Mouse (Mus musculus) urinary bladder, postnatal 10 days (tissue): Measurements from ENCODE around the gene Nmur1.
"Not testable (repeated sequence)": the region's sequence is repeated elsewhere in the genome, so short reads cannot be mapped to it uniquely, and the experiment has no call there.

ENCODE experiments used
- DNase-seq: peaks from one replicate; pipeline ENCODE4 v3.0.0; 2022; ENCODE audit warnings: low spot score

Gene Nmur1

GRCm38 (mm10) chr1:86426128-86426527, at the start of gene Nmur1, which contains the start of gene Tex44:
Gene Nmur1, minus strand, starts transcription at chr1:86426228.
Gene Tex44, plus strand, starts transcription at chr1:86426329.
- no peak for DNase-seq

GRCm38 (mm10) chr1:86473109-86473760, 47.2 kb upstream of the Nmur1 start:
- DNase-seq: no peak

DNA sequence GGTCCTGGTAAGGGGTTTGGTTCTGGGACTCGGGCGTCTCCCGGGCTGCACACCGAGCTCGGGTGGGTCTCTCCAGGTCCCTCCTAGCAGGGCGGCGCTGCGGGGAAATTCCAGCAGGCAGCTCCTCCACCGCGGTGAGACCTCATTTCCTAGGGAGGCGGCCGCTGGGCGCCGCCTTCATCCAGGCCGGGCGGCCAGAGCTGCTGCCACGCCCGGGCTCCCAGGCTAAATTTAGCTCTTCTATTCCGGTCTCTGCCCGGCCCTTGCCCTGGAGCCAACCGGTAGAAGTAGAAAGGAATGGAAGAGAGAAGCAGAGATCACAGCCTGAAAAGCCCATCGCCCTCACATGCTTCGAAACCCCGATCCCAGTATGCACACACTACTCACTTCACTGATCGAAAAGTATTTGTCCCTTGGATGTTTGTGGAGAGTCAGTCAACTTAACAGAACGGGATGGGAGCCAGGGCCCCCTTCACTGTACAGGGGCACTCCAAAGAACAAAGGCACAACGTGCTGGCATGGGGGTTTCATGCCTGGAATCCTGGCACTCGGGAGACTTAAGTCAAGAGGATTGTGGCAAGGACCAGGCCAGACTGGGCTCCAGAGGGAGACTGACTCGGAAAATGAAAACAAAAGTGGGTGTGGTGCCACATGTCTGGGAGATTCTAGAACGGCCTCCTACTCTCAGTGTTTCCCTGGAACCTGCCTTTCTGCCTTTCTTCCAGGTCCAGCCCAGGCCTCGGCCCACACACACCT, 46.3 kb upstream of the Nmur1 start:
- DNase-seq: peak; percentile 38

GRCm38 (mm10) chr1:86471504-86471961, 45.5 kb upstream of the Nmur1 start:
- DNase-seq: not testable (repeated sequence)

DNA sequence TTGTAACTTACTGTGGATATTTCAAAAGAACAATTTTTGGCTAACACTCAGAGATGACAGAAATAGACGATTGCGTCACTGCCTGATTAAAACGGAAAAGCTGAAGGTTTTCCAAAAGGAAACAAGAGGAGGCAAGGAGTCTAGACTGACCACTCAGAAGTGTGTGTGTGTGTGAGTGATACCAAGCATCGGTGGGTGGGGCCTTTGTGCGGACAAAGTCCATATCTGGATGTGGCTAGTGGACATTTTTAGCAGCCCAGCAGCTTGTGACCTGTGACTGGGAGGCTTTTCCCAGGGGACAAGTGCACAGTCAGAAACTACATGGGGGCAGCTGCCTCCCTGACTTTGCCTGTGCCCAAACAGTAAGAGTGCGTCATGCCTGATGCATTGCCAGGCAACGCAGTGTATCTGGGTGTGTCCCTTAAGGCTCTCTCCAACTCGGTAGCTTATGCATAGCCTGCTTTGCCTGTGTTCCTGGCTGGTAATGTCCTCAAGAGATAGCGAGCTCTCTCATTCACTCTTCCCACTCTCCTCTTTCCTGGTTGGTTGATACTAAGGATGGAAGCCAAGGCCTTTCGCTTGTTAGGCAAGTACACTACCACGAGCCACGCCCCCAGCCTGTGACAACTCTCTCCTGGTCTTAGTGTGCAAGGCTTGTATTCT, 44.6 kb upstream of the Nmur1 start:
- no peak for DNase-seq

- no peak for DNase-seq
Measured at GRCm38 (mm10) chr1:86469876-86470275, 43.8 kb upstream of the Nmur1 start.

DNA sequence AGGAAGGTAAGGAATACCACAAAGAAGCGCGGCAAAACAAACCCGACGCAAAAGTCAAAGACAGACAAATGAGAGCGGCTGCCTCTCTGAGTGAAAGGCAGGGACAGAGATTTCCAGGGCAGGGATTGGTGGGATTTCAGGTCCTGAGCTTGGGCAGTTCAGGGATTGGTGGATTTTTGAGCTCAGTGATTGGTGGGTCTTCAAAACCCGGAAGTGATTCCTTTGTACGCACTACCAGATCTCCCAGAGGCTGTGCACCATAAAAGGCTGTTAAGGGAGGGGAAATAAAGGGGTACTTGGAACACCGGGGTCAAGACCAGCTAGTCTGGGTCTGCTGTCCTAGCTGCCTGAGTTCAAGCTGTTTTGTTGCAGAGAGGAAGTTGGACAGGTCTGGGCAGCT, 41.4 kb upstream of the Nmur1 start:
- DNase-seq: no peak

DNA sequence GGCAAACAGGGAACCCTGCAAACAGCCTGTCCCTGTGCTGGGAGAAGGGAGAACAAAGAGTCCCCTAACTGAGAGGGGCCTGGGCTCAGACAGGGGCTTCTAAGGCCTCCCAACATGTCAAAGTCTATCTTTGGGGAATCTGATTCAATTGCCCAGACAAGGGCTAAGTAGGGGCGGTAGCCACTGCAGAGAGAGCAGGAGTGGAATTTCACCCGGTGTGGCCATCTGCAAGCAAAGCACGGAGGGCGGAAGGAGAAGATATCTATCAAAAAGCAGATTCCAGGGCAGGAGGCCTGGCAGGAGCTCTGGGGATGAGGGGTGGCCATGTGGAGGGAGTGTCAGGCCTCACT, 38.8 kb upstream of the Nmur1 start:
- DNase-seq: no peak

- no peak for DNase-seq
Measured at GRCm38 (mm10) chr1:86464223-86464874, 38.3 kb upstream of the Nmur1 start.

DNA sequence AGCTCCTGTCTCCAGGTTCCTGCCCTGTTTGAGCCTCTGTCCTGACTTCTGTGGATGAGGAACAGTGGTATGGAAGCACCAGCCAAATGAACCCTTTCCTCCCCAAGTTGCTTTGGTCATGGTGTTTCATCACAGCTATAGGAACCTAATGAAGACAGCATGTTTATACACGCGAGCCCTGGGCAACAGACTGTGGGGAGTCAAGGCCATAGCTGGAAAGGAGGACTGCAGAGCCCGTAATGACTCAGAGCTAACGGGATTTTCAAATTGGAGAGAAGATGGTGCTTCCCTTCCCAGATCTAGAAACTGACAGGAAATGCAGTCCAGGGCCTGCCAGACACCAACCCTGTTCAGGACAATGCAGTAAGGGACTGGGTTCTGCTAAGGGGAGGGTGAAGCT, 33.3 kb upstream of the Nmur1 start:
- DNase-seq: no peak

DNA sequence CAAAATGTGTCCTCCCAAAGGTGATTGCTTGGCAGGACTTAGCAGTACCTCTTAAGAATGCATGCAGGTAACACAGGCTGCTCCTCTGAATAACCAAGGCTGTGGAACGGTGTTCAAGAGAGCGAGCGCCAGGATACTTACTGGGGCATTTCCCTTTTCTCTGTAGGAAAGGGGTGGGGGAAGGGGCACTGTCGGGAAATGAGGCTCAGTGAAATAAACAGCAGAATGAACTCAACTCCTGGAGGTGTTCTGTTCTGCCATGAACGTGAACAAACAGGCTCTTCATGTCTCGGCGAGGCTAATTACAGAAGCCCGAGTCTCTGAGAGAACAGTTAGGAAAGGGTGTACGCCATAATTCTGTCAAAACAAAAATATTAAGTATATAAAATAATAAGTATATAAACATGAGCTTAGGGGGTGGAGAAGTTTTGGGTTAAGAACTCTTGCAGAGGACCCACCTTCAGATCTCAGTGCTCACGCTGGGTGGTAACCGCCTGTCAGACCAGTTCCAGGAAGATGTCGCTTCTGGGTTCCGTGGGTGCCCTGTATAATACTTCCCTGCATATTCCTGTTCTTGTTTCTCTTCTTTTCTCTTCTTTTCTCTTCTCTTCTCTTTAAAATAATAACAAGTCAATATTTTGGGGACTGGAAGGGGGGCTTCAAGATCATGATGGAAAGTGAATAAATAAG, 31.0 kb upstream of the Nmur1 start:
- DNase-seq: no peak

DNA sequence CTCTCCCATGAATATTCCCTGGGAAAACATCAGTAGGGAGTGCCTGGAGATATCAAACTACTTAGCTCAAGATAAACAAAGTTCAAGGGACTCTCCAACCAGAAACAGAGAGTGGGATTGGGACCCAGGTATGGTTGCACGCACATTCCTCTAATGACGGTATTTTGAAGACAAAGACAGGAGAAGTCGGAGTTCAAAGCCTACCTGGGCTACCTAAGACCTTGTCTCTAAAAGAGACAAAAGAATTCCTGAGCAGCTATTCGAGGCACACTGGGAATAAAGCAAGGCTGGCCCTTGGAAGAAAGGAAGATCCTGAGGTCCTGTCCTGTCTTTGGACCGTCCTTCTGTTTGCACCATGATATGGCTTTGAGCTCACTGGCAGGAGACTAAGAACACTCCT, 26.7 kb upstream of the Nmur1 start:
- no peak for DNase-seq

GRCm38 (mm10) chr1:86449966-86450365, 23.9 kb upstream of the Nmur1 start:
- no peak for DNase-seq

DNA sequence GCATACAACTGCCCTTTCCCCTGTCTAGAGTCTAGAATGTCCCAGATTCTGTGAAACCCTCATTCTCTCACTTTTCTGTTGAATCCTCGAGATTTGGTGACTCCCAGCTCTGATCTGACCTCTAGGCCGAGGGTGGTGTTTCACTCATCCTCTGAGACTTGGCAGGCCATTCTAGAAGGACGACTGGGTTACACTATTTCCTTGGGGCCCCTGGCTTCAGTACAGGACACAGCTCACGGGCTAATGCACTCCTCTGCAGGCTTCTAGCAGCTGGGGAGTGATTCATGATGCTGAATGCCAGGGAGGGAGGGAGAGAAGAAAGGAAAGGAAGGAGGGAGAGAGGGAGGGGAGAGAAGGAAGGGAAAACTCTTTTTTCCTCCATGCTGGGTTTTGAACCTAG, 22.2 kb upstream of the Nmur1 start:
- DNase-seq: no peak

DNA sequence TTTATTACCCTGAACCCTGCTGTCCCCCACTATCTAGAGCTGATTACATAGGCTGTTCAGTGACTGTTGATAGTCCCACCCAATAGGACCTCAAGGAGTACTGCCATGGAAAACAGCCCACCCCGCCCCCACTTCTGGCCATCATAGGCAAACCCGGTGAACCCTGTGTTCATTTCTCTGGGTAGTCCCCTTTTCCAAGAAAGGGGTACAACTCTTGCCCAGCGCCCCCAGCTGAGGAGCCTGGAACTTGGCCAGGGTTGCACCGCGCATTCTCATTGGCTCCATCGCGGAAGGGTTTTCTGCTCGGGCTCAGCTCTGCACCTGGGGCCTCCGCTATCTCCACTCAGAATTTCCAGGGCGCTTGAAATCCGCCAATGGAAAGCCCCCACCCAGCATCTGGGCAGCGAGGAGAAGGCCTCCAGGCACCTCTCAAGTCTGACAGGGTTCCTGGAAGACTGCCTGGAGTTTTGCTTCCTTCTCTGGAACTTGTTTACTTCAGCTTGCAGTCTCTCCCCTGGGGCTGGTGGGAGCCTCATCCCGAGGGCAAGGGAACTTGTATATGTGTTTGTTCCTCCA, 21.7 kb upstream of the Nmur1 start:
- no peak for DNase-seq

GRCm38 (mm10) chr1:86443386-86444172, 17.6 kb upstream of the Nmur1 start:
- no peak for DNase-seq

DNA sequence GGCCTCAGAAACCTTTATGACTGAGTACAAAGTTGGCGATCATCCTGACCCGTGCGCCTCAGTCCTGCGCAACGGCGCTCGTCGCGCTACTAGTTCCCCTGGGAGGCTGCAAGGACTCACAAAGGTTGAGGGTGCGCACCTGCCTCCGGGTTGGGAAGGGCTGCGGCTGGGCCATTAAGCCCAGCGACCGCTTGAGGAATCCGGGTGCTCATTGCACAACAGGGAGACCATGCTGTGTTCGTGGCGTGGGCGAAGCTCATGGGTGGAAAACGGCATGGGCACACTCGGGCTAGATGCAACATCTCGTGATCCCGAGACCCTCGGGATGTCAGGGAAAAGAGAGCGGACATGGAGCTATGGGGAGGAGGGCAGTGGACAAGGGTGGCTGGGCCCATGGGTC, 16.8 kb upstream of the Nmur1 start:
- no peak for DNase-seq

DNA sequence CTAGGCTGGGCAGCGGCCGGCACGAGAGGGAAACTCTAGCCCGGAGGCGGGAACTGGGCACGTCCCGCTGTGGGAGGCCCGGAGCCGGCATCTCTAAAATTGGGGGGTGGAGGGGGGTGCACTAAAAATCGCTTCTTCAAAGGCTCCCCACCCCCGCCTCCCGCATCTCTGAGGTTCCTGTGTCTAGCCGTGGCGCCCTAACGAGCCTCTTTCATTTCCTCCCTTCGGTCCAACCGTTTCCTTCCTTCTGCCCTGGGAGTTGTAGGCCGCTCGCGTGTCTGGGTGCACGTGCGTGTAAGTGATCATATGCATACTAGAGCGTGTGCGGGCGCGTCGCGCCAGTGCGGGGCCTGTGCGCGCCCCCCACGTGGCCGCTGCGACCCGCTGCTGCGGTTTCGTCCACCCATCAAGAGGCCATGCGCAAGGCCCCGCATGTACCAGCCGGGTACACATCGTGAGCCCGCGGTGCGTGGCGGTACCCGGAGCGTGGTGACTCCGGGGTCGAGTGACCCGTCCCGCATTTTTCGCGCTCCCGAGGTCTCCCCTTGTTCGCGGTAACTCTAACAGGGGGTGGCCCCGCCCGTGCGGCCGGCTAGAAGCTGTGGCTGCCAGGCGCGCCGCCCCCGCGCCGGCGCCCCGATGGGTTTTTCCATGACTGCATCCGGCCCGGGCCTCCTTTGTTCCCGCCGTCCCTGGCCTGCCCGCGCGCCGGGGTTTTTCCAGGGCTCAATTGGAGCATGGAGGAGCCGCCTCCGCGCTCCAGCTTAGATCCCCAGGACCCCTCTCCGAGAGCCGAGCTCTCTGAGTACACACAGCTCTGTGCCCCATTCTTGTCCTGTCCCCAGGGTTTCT, 16.2 kb upstream of the Nmur1 start:
- no peak for DNase-seq

- DNase-seq: no peak
Measured at GRCm38 (mm10) chr1:86441724-86441979, 15.6 kb upstream of the Nmur1 start.
